Mouse (Mus musculus): ENCODE measurements at regions not wholly inside any gene's neighbourhood (a gene's known extent, or its start where the extent isn't known, plus 50 kb on each side); places are given as distances from the start of the nearest gene placed in this dataset.

DNA sequence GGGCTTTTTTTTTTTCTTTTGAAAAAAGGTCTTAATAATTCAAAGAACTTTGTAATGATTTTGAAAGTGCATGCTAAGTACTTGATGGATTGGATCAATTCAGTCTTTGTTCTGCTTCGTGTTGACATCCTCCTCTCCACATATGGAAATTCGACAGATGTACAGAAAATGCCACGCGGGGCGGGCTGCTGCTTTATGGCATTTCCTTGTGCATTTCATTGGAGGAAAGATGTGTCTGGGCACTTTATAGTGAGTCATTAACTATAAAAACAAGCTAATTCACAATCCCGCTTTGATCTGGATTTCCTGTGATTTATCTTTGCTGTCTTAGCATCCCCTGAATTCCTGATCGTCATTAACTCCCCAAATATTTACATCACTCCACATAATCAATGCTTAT, 173.5 kb upstream of the Nr5a2 start:
- Histone ChIP-seq H3K9me3 (replicated peaks) (no peaks in the 10 kb centered on the region), H3K4me1 (replicated peaks) (no peaks in the 10 kb centered on the region), H3K4me3 (replicated peaks) (no peak overlapping the region), H3K36me3 (no peaks in the 10 kb centered on the region), H3K4me2 (no peak overlapping the region), H3K9ac (no peak overlapping the region), H3K27me3 (no peaks in the 10 kb centered on the region), H3K27ac (no peak overlapping the region)
- WGBS (ENCODE audit: insufficient replicate concordance) = 62% methylated on average over 7 of the region's 7 CpGs
- DNase-seq (no peak), ATAC-seq (ENCODE audit: low read depth) (no peak)

DNA sequence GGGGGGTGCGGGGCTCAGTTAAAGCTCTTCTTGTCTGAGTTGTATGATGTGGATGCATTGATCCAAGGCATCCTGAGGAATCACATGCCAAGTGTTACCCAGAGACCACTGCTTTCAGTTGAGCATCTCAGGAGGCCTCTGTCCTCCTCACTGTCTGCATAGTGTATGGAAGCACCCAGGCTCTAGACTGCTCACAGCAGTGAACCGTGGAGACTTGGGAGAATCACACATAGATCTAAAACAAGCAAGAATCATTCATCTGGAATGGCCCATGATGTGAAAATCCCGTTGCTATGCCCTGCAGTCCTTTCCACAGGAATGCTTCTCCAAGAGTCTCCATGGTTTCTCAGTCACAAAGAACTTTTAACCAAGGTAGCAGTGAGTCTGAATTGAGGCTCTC, 170.0 kb upstream of the Nr5a2 start:
- Histone ChIP-seq H3K9ac (no peak overlapping the region), H3K4me2 (no peak overlapping the region), H3K9me3 (replicated peaks) (no peaks in the 10 kb centered on the region), H3K27me3 (no peaks in the 10 kb centered on the region), H3K4me3 (replicated peaks) (no peak overlapping the region), H3K27ac (no peak overlapping the region), H3K4me1 (replicated peaks) (no peaks in the 10 kb centered on the region), H3K36me3 (no peaks in the 10 kb centered on the region)
- DNase-seq = no peak
- 58% methylated on average over 3 of the region's 3 CpGs for WGBS (ENCODE audit: insufficient replicate concordance)
- ATAC-seq (ENCODE audit: low read depth) = no peak

DNA sequence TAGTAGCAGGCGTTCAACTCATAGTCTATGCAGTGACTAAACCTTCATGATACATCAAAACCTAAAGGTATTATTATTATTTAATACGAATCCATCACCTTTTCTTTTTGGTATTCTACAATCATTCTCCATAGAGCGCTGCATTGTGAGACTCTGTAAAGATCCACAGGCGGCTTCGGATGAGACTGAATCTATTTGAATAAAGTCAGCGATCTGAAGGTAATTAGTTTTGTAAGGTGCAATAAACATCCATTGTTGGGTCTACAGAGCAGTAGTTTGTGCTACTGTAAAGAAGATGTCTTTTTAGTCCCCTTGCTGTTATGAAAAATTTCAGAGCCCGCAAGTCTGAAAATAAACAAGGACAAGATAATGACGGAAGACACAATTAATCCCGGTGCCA, 168.9 kb upstream of the Nr5a2 start:
- Histone ChIP-seq H3K36me3 (no peaks in the 10 kb centered on the region), H3K27ac (no peak overlapping the region), H3K27me3 (no peaks in the 10 kb centered on the region), H3K4me1 (replicated peaks) (no peaks in the 10 kb centered on the region), H3K9ac (no peak overlapping the region), H3K4me2 (no peak overlapping the region), H3K9me3 (replicated peaks) (no peaks in the 10 kb centered on the region), H3K4me3 (replicated peaks) (no peak overlapping the region)
- DNase-seq = no peak
- WGBS (ENCODE audit: insufficient replicate concordance) = 82% methylated on average over 9 of the region's 9 CpGs
- ATAC-seq (ENCODE audit: low read depth) = no peak

DNA sequence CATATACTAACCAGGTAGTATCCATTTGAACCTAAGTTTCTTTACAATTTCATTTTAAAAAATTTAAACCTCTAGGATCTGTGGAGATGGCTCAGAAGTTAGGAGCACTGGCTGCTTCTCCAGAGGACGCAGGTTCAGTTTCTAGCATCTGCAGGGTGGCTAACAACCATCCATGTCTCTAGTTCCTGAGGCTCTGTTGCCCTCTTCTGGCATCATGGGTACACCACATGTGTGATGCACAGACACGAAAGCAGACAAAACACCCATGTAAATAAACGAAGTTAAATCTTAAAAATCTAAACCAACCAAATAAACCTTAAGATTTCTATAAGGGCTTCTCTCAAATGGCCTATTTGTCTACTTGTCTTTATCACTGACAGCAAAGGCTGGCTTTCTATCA, 157.6 kb upstream of the Nr5a2 start:
- Histone ChIP-seq H3K9ac (no peak overlapping the region), H3K4me1 (replicated peaks) (no peaks in the 10 kb centered on the region), H3K27ac (no peak overlapping the region), H3K27me3 (no peaks in the 10 kb centered on the region), H3K4me2 (no peak overlapping the region), H3K36me3 (no peaks in the 10 kb centered on the region), H3K9me3 (replicated peaks) (no peaks in the 10 kb centered on the region), H3K4me3 (replicated peaks) (no peak overlapping the region)
- DNase-seq (no peak), ATAC-seq (ENCODE audit: low read depth) (no peak)
- WGBS (ENCODE audit: insufficient replicate concordance) = 55% methylated on average over 3 of the region's 3 CpGs

DNA sequence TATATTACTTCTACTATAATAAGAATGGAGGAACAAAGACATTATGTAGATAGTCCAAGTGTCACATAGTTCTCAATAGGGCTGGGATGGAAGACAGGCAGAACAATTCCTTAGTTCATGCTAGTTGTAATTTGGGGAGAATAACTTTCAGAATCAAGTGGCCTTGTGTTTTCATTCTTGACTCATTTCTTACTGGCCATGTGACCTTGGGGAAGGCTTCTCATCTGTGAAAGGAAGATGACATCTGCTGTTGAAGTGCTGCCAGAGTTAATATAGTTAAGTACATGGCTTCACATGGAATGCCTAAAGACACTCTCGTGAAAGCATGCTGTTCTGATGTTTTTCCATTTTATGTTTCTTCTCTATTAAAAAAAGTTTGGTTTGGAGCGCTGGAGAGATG, 146.2 kb upstream of the Nr5a2 start:
- Histone ChIP-seq H3K27ac (no peak overlapping the region), H3K36me3 (no peaks in the 10 kb centered on the region), H3K27me3 (no peaks in the 10 kb centered on the region), H3K4me2 (no peak overlapping the region), H3K4me3 (replicated peaks) (no peak overlapping the region), H3K9me3 (replicated peaks) (no peaks in the 10 kb centered on the region), H3K4me1 (replicated peaks) (no peaks in the 10 kb centered on the region), H3K9ac (no peak overlapping the region)
- 59% methylated on average over 2 of the region's 2 CpGs for WGBS (ENCODE audit: insufficient replicate concordance)
- no peak for ATAC-seq (ENCODE audit: low read depth)
- no peak for DNase-seq

DNA sequence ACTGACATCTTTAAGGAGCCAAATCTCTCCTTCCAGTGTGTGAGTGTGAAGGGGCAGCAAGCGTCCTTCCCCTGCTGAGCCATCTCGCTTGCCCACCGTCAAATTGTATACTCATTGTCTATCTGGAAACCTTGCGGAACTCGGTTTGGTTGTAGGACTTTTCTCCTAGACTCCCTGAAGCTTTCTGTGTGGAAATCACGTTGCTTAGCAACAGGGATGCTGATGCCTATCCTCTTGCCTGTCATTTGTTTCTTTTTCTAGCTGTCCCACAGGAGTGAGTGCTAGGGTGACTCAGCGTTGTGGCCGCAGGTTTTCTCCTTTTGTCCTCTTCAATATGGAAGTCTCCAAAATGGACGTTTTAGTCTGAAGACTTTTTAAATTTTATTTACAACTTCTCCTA, 131.5 kb upstream of the Nr5a2 start:
- no peaks in the 10 kb centered on the region for H3K36me3 ChIP-seq
- no peak overlapping the region for H3K27ac ChIP-seq
- no peak for DNase-seq
- no peaks in the 10 kb centered on the region for H3K27me3 ChIP-seq
- 34% methylated on average over 9 of the region's 9 CpGs for WGBS (ENCODE audit: insufficient replicate concordance)
- no peak overlapping the region for H3K9ac ChIP-seq
- no peak for ATAC-seq (ENCODE audit: low read depth)
- H3K9me3 ChIP-seq (replicated peaks) = no peaks in the 10 kb centered on the region
- H3K4me2 ChIP-seq = no peak overlapping the region
- H3K4me1 ChIP-seq (replicated peaks) = no peaks in the 10 kb centered on the region
- H3K4me3 ChIP-seq (replicated peaks) = no peak overlapping the region

DNA sequence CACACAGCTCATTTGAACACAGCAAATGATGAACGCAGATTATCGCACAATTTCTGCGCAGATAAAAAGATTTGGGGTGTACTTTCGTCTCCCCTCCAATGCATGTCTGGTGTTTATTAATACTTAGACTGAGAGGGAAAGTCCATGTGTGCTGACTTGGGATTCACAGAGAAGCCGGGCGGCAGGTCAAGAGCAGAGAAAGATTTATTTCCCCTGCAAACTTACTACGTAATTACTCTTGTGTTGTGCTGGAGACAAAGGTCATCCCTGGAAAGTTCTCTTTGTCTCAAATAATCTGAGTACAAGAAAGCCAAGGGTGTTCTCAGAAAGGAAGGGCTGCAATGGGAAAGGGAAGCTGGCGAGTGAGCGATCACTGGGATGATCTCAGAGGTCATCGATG, 127.9 kb upstream of the Nr5a2 start:
- H3K27me3 ChIP-seq = no peaks in the 10 kb centered on the region
- no peak for DNase-seq
- H3K9ac ChIP-seq = no peak overlapping the region
- no peak for ATAC-seq (ENCODE audit: low read depth)
- no peak overlapping the region for H3K4me2 ChIP-seq
- 75% methylated on average over 10 of the region's 10 CpGs for WGBS (ENCODE audit: insufficient replicate concordance)
- H3K27ac ChIP-seq = no peak overlapping the region
- no peaks in the 10 kb centered on the region for H3K9me3 ChIP-seq (replicated peaks)
- no peaks in the 10 kb centered on the region for H3K4me1 ChIP-seq (replicated peaks)
- no peak overlapping the region for H3K4me3 ChIP-seq (replicated peaks)
- no peaks in the 10 kb centered on the region for H3K36me3 ChIP-seq

DNA sequence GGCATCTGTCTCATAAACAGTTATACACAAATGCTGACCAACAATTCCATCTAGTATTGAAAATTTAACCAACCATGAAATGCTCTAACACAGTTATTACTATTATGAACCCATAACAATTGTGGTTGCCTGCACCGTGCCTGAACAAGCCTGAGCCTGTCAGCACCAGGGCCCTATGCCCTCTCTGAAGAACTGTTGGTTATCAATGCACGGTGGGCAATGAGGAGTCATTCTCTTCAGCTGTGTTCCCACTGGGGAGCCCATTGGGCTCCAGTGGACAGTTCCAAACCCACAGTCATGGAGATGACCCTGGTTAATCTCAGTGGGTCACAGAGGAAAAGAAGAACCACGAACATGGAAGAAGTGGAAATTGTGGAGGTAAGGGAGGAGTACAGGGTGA, 126.5 kb upstream of the Nr5a2 start:
- H3K27me3 ChIP-seq = no peaks in the 10 kb centered on the region
- DNase-seq (no peak), ATAC-seq (ENCODE audit: low read depth) (no peak)
- no peak overlapping the region for H3K27ac ChIP-seq
- no peaks in the 10 kb centered on the region for H3K4me1 ChIP-seq (replicated peaks)
- 65% methylated on average over 3 of the region's 3 CpGs for WGBS (ENCODE audit: insufficient replicate concordance)
- no peaks in the 10 kb centered on the region for H3K9me3 ChIP-seq (replicated peaks)
- H3K36me3 ChIP-seq = no peaks in the 10 kb centered on the region
- H3K9ac ChIP-seq = no peak overlapping the region
- H3K4me2 ChIP-seq = no peak overlapping the region
- no peak overlapping the region for H3K4me3 ChIP-seq (replicated peaks)

DNA sequence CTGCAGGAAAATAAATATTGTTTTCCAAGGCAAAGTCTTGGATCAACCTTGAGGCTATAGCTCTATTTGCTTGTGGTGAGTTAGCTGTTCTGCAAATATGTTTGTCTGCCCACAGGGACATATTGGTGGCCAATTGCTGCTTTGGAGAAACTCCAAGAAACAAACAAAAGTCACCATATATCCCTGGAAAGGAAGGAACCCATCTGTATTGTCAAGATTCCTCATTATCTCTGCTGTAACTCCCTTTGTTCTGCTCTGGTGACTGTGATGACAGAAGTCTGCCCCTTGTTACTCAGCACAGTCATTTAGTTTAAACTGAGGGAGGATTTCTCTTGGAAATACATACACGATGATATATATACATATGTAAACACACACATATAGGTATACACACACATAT, 123.3 kb upstream of the Nr5a2 start:
- 46% methylated on average over 1 of the region's 1 CpGs for WGBS (ENCODE audit: insufficient replicate concordance)
- Histone ChIP-seq H3K9ac (no peak overlapping the region), H3K36me3 (no peaks in the 10 kb centered on the region), H3K27ac (no peak overlapping the region), H3K4me1 (replicated peaks) (no peaks in the 10 kb centered on the region), H3K9me3 (replicated peaks) (no peaks in the 10 kb centered on the region), H3K4me2 (no peak overlapping the region), H3K4me3 (replicated peaks) (no peak overlapping the region), H3K27me3 (no peaks in the 10 kb centered on the region)
- ATAC-seq (ENCODE audit: low read depth) (no peak), DNase-seq (no peak)

DNA sequence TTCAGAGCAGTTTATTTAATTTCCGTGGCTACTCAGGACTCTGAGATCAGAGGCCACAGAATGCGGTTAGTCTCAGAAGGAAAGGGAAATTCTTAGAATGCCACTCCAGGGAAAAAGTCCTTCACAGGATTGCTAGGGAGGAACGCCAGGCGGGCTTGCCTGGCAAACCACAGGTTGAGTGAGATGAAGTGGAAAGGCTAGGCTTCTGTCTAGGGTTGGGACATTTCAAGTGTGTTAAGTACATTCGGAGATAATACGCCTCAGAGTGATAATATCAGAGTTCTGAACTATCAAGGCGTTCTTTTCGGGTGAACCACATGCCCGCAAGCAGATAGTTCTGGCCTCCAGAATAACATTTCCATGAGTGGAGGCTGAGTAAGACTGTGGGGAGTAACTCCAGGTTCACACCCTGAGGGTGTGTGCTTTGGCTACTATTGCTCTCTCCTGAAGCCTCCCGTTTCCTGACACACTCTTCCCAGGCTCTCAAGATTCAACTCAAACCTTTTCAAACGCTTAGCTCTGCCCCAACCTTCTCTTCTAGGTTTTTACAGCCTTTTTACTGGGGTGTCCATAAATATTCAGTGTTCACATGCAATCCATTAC, 119.3 kb upstream of the Nr5a2 start:
- Histone ChIP-seq H3K4me3 (replicated peaks) (no peak overlapping the region), H3K36me3 (no peaks in the 10 kb centered on the region), H3K27me3 (no peaks in the 10 kb centered on the region), H3K4me2 (no peak overlapping the region), H3K4me1 (replicated peaks) (no peaks in the 10 kb centered on the region), H3K9ac (no peak overlapping the region), H3K27ac (no peak overlapping the region), H3K9me3 (replicated peaks) (no peaks in the 10 kb centered on the region)
- DNase-seq (no peak), ATAC-seq (ENCODE audit: low read depth) (no peak)
- 20% methylated on average over 11 of the region's 11 CpGs for WGBS (ENCODE audit: insufficient replicate concordance)

DNA sequence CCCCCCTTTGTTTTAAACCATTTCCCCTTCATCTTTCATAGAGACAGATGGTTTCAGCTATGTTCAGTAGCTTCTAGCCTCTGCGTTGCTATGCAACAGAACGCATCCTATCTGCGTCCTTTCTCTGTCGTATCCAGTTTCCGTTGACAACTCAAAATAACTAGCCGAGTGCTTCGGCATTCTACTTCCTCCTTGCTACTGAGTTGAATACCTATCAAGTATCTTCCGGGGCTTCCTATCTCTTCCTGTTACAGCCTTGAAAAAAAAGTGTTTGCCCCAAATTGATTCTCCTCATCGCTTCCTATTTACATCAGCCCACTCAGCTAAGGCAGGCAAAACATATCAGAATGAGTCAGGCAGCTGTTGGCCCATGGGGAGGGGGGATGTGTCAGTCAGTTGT, 114.5 kb upstream of the Nr5a2 start:
- WGBS (ENCODE audit: insufficient replicate concordance) = 5% methylated on average over 9 of the region's 9 CpGs
- no peaks in the 10 kb centered on the region for H3K4me1 ChIP-seq (replicated peaks)
- no peak overlapping the region for H3K9ac ChIP-seq
- no peak overlapping the region for H3K4me3 ChIP-seq (replicated peaks)
- H3K36me3 ChIP-seq = no peaks in the 10 kb centered on the region
- H3K4me2 ChIP-seq = no peak overlapping the region
- no peak for DNase-seq
- H3K27me3 ChIP-seq = no peaks in the 10 kb centered on the region
- peak; percentile 41; the same call in 1 of the 2 replicates for ATAC-seq (ENCODE audit: low read depth)
- H3K27ac ChIP-seq = no peak overlapping the region
- H3K9me3 ChIP-seq (replicated peaks) = no peaks in the 10 kb centered on the region

DNA sequence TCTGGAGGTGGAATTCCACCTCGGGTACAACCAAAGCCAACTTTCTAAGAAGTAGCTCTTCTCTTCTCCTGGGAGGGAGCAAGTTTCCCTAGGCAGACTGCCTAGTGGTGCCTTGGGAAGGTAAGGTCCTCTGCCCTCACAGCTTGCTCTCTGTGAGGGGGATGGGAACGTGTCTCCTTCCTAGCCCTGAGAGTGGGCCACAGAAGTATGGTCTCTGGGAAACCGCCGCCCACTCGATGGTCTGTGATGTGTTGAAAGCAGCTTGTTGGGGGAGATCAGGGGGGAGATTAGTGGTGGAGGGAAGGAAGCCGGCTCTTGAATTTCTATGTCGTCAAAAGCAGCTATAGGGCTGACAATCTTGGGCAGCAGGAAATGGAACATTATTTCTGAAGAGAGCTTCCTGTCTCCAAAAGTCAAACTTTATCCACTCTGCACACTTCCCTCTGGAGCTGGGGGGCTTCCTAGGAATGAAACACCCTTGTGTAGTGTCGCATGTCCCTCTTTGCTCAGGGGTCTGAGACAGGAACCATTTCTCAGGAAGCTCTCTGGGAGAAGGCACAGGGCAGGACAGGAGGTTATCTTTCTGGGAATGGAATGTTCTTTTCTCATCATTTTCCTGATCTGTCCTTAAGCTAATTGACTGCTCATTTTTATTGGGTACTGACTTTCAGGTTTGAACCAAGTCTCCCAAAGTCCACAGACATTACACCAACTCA, 113.8 kb upstream of the Nr5a2 start:
- H3K36me3 ChIP-seq = no peaks in the 10 kb centered on the region
- H3K4me2 ChIP-seq = no peak overlapping the region
- H3K27ac ChIP-seq = no peak overlapping the region
- H3K4me3 ChIP-seq (replicated peaks) = no peak overlapping the region
- DNase-seq (no peak), ATAC-seq (ENCODE audit: low read depth) (0 out of 2 replicates have a peak, but pooled peaks have one; percentile 29)
- no peaks in the 10 kb centered on the region for H3K4me1 ChIP-seq (replicated peaks)
- WGBS (ENCODE audit: insufficient replicate concordance) = 23% methylated on average over 8 of the region's 8 CpGs
- no peaks in the 10 kb centered on the region for H3K9me3 ChIP-seq (replicated peaks)
- no peak overlapping the region for H3K9ac ChIP-seq
- H3K27me3 ChIP-seq = no peaks in the 10 kb centered on the region
